Mouse (Mus musculus) CH12.LX (cell line): ENCODE measurements at regions not wholly inside any gene's neighbourhood (a gene's known extent, or its start where the extent isn't known, plus 50 kb on each side); places are given as distances from the start of the nearest gene placed in this dataset.

Source experiments
- DNase-seq: peaks from one replicate; pipeline ENCODE4 v3.0.0-alpha.2; 2013; ENCODE audit errors: extremely low read depth
- H3K27ac ChIP-seq: 2 replicates; pipeline ENCODE4 v1.5.1; 2012; ENCODE audit warnings: low read depth, mild to moderate bottlenecking, control low read depth, moderate library complexity; ENCODE audit not compliant: insufficient read depth
- H3K27me3 ChIP-seq: replicated peaks from 2 replicates; pipeline ENCODE3; 2012; ENCODE audit warnings: inconsistent platforms
- H3K36me3 ChIP-seq, 2 experiments: replicated peaks in 1 of 2; 2 replicates each; pipeline versions ENCODE3 to v1.6.1; 2012; ENCODE audit warnings: inconsistent platforms in 1 of 2, low read length in 1 of 2, mild to moderate bottlenecking in 1 of 2, mixed read lengths in 1 of 2, moderate library complexity in 1 of 2; ENCODE audit not compliant: control insufficient read depth in 1 of 2, insufficient read depth in 1 of 2
- H3K4me1 ChIP-seq, 2 experiments: 2 replicates each; pipeline ENCODE4 v1.6.1; 2012; ENCODE audit warnings: inconsistent platforms in 1 of 2, moderate library complexity in 1 of 2; ENCODE audit not compliant: insufficient read depth in 2 of 2, control insufficient read depth in 1 of 2
- H3K4me2 ChIP-seq: 2 replicates; pipeline ENCODE4 v1.6.1; 2012; ENCODE audit warnings: low read depth, mild to moderate bottlenecking, control low read depth; ENCODE audit not compliant: poor library complexity, insufficient read depth, severe bottlenecking
- H3K4me3 ChIP-seq, 3 experiments: fragments of 150-350 bp in 1 of 3; sonication (generic) in 1 of 3; replicated peaks in 1 of 3; 2 replicates each; pipeline versions ENCODE3 to v1.5.1; 2011 to 2012; ENCODE audit warnings: low read depth in 2 of 3, low read length in 2 of 3, mild to moderate bottlenecking in 2 of 3, moderate library complexity in 2 of 3, control low read depth in 1 of 3, improper control_type of control experiment in 1 of 3, inconsistent platforms in 1 of 3, mixed read lengths in 1 of 3; ENCODE audit not compliant: poor library complexity in 1 of 3
- H3K79me2 ChIP-seq: replicated peaks from 2 replicates; pipeline ENCODE4 v1.6.1; 2012; ENCODE audit warnings: mild to moderate bottlenecking, moderate library complexity; ENCODE audit not compliant: control insufficient read depth, poor library complexity, insufficient read depth, severe bottlenecking; ENCODE audit errors: extremely low read depth
- H3K9ac ChIP-seq: 2 replicates; pipeline ENCODE4 v1.6.1; 2012; ENCODE audit warnings: low read depth, mild to moderate bottlenecking, control low read depth, moderate library complexity; ENCODE audit not compliant: insufficient read depth
- H3K9me3 ChIP-seq: replicated peaks from 2 replicates; pipeline ENCODE3; 2012; ENCODE audit warnings: low read length, inconsistent platforms, mixed read lengths
- CHD1 ChIP-seq: IDR thresholded peaks from 2 replicates; pipeline ENCODE4 v1.6.1; 2012; ENCODE audit warnings: low read depth, low read length, improper control_type of control experiment, inconsistent platforms
- CTCF ChIP-seq, 2 experiments: IDR thresholded peaks in 1 of 2; conservative IDR thresholded peaks in 1 of 2; 2 replicates each; pipeline ENCODE4 v1.5.1; 2011 to 2012; ENCODE audit warnings: low read depth in 2 of 2, low read length in 2 of 2, improper control_type of control experiment in 1 of 2, inconsistent platforms in 1 of 2, mild to moderate bottlenecking in 1 of 2, moderate library complexity in 1 of 2
- ELF1 ChIP-seq: IDR thresholded peaks from 2 replicates; pipeline ENCODE4 v1.6.1; 2014; ENCODE audit warnings: low read depth, mild to moderate bottlenecking, inconsistent platforms, low read length, improper control_type of control experiment
- EP300 ChIP-seq: IDR thresholded peaks from 2 replicates; pipeline ENCODE4 v1.6.1; 2011; ENCODE audit warnings: low read length, improper control_type of control experiment
- ETS1 ChIP-seq: conservative IDR thresholded peaks from 2 replicates; pipeline ENCODE4 v1.6.1; 2012; ENCODE audit warnings: low read depth, mild to moderate bottlenecking, inconsistent platforms, low read length, improper control_type of control experiment, moderate library complexity
- HCFC1 ChIP-seq: IDR thresholded peaks from 2 replicates; pipeline ENCODE4 v1.6.1; 2012; ENCODE audit warnings: low read depth, mild to moderate bottlenecking, inconsistent platforms, low read length, improper control_type of control experiment
- IRF4 ChIP-seq: IDR thresholded peaks from 2 replicates; pipeline ENCODE4 v1.6.1; 2014; ENCODE audit warnings: low read depth, mild to moderate bottlenecking, inconsistent platforms, low read length, improper control_type of control experiment
- KAT2A ChIP-seq: IDR thresholded peaks from 2 replicates; pipeline ENCODE4 v1.6.1; 2012; ENCODE audit warnings: low read length, improper control_type of control experiment, inconsistent platforms; ENCODE audit not compliant: insufficient replicate concordance
- MAX ChIP-seq: IDR thresholded peaks from 2 replicates; pipeline ENCODE4 v1.6.1; 2011; ENCODE audit warnings: low read length, improper control_type of control experiment
- MAZ ChIP-seq: IDR thresholded peaks from 2 replicates; pipeline ENCODE4 v1.6.1; 2012; ENCODE audit warnings: low read depth, mild to moderate bottlenecking, inconsistent platforms, low read length, improper control_type of control experiment, moderate library complexity
- MYC ChIP-seq: IDR thresholded peaks from 2 replicates; pipeline ENCODE4 v1.6.1; 2011; ENCODE audit warnings: low read depth, mild to moderate bottlenecking, improper control_type of control experiment, low read length
- NRF1 ChIP-seq: IDR thresholded peaks from 2 replicates; pipeline ENCODE4 v1.6.1; 2014; ENCODE audit warnings: low read depth, mild to moderate bottlenecking, inconsistent platforms, low read length, improper control_type of control experiment, moderate library complexity
- PAX5 ChIP-seq: IDR thresholded peaks from 2 replicates; pipeline ENCODE4 v1.6.1; 2012; ENCODE audit warnings: low read length, inconsistent platforms, mixed read lengths
- RCOR1 ChIP-seq: conservative IDR thresholded peaks from 2 replicates; pipeline ENCODE4 v1.6.1; 2012; ENCODE audit warnings: low read depth, mild to moderate bottlenecking, inconsistent platforms, low read length, improper control_type of control experiment
- SIN3A ChIP-seq: IDR thresholded peaks from 2 replicates; pipeline ENCODE4 v1.6.1; 2012; ENCODE audit warnings: low read length, improper control_type of control experiment, inconsistent platforms
- UBTF ChIP-seq: IDR thresholded peaks from 2 replicates; pipeline ENCODE4 v1.6.1; 2012; ENCODE audit warnings: low read depth, mild to moderate bottlenecking, inconsistent platforms, low read length, improper control_type of control experiment, moderate library complexity
- ZC3H11A ChIP-seq: IDR thresholded peaks from 2 replicates; pipeline ENCODE4 v1.6.1; 2012; ENCODE audit warnings: low read depth, mild to moderate bottlenecking, inconsistent platforms, low read length, improper control_type of control experiment
- ZKSCAN1 ChIP-seq: IDR thresholded peaks from 2 replicates; pipeline ENCODE4 v1.6.1; 2012; ENCODE audit warnings: low read depth, inconsistent platforms, low read length, improper control_type of control experiment, borderline replicate concordance
- dilution Hi-C: fragments of 300-500 bp; cut with MboI; formaldehyde crosslinking; loops from 2 replicates; pipeline ENCODE4 v1.14.3; 2020; ENCODE audit warnings: low sequenced_read_pairs; ENCODE audit not compliant: extremely low pct_unique_long_range_greater_than_20kb, extremely low pct_ligation_motif_present
- in situ Hi-C: fragments of 300-500 bp; cut with MboI; formaldehyde crosslinking; loops from 3 replicates; pipeline ENCODE4 v1.14.3; 2019; ENCODE audit warnings: low sequenced_read_pairs, low pct_ligation_motif_present, low pct_unique_long_range_greater_than_20kb, mixed read lengths

GRCm38 (mm10) chr1:42295841-42296240, 399.7 kb upstream of the Pou3f3 start:
- Histone ChIP-seq H3K79me2 (no peaks in the 10 kb centered on the region), H3K4me1 (no peaks in the 10 kb centered on the region), H3K4me3 (no peak overlapping the region), H3K27ac (no peak overlapping the region), H3K9ac (no peak overlapping the region), H3K27me3 (no peaks in the 10 kb centered on the region), H3K4me2 (no peak overlapping the region), H3K9me3 (peaks cover 62% of the 10 kb centered on the region), H3K36me3 (no peaks in the 10 kb centered on the region)
- no peak for DNase-seq
- in situ Hi-C loops (no loop called here), dilution Hi-C loops (no loop called here)
- TF ChIP-seq UBTF (no peak), KAT2A (no peak), CHD1 (no peak), ZC3H11A (no peak), MAZ (no peak), SIN3A (no peak), ETS1 (no peak), IRF4 (no peak), MYC (no peak), ZKSCAN1 (no peak), ELF1 (no peak), NRF1 (no peak), PAX5 (no peak), RCOR1 (no peak), HCFC1 (no peak), MAX (no peak)

GRCm38 (mm10) chr1:42309251-42309650, 386.3 kb upstream of the Pou3f3 start:
- Histone ChIP-seq H3K9ac (no peak overlapping the region), H3K79me2 (no peaks in the 10 kb centered on the region), H3K4me3 (no peak overlapping the region), H3K4me1 (no peaks in the 10 kb centered on the region), H3K36me3 (no peaks in the 10 kb centered on the region)
- dilution Hi-C loops, result no loop called here
- TF ChIP-seq NRF1 (no peak), IRF4 (no peak), KAT2A (no peak), CTCF (conservative IDR thresholded peaks at IDR 0.05 in 1 of 2, IDR thresholded peaks at IDR 0.05 in 1 of 2; ENCODE audit: low read depth in 2 of 2, low read length in 2 of 2) (no peak), EP300 (no peak), SIN3A (no peak), RCOR1 (no peak)
- TF ChIP-seq, all 38 proteins: peak for 0
- H3K9me3 ChIP-seq, result peaks cover 75% of the 10 kb centered on the region
- no peak overlapping the region for H3K4me2 ChIP-seq
- no peak for DNase-seq
- no peak overlapping the region for H3K27ac ChIP-seq
- H3K27me3 ChIP-seq, result no peaks in the 10 kb centered on the region
- in situ Hi-C loops, result no loop called here
